Mouse (Mus musculus) small intestine, adult 10 weeks (tissue): Measurements from ENCODE around the gene Mrm3. TPM values are rescaled to one million over a fixed set of nuclear protein-coding genes. Genes with fewer than 3 reads are reported as not detected.

Experiments
- polyA plus RNA-seq: library from polyadenylated mRNA; stranded (reverse); fragments of 350-450 nt; fragmentation: Illumina TruSeq; extraction: RNeasy Lipid Tissue Mini Kit (QIAGEN cat#74804); gene quantifications from one replicate; pipeline ENCODE4 v1.2.3, GENCODE M21; 2014; ENCODE audit warnings: low replicate concordance

Gene Mrm3
- 1.5 TPM for polyA plus RNA-seq

DNA sequence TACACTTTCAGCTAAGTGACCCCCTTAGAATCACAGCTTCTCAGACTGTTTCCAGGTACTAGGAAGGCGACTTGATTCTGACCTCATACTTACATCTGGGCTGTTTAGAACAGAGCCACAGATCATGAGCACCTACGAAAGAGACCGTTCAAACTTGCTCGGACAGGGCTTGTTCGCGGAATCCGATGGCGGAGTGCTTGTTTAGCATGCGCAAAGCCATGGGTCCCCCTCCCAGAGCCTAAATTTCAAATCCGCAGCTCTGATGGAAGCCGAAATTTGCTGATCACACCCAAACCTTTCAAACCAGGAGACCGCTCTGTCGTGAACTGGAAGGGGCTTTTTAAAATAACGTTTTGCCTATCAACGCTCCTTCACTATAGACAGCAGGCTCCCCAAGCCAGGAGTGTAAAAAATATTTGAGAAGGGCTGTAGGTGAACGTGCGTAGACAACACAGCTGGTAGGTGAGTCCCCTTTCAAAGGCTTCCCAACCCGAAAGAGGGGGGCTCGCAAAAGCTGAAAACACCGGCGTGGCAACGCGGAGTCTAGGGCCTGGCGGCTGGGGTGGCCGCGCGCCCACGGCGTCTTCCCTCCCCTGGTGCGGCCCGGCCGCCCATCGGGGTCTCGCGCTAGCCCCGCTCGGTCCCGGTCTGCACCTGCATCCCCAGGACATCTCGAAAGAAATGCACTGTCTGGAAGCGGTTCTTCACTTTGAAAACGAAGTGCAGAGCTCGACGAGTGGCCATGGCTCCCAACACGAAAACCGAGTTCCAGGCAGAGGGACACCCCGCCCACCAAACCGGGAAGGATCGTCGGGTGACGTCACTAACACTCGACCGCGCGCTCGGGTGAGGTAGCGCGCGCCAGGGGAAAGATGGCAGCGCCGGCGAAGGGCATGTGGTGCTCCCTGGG lies at the start of gene Mrm3, which contains the start of gene Glod4:
Gene Mrm3, plus strand, starts transcription at position 815 of the 910 bp plus-strand sequence.
Gene Glod4, minus strand, starts transcription at position 825 of the 910 bp plus-strand sequence.

GRCm38 (mm10) chr11:76217390-76217800 lies 26.1 kb upstream of the Mrm3 start, which contains the start of the genes Dbil5 and Gemin4:
Gene Dbil5, plus strand, starts transcription at chr11:76217608.
Gene Gemin4, minus strand, starts transcription at chr11:76217664.

Other genes starting within 250 kb of the Mrm3 start
- not detected for gene 1700016K19Rik, start 243.8 kb upstream of the Mrm3 start, polyA plus RNA-seq
- 27.8 TPM for gene Rflnb, start 215.9 kb upstream of the Mrm3 start, polyA plus RNA-seq
- gene Vps53, start 64.1 kb upstream of the Mrm3 start, polyA plus RNA-seq = 40.0 TPM
- 2.5 TPM for gene Fam57a, start 64.0 kb upstream of the Mrm3 start, polyA plus RNA-seq
- gene Dbil5, start 26.1 kb upstream of the Mrm3 start, polyA plus RNA-seq = not detected
- not detected for gene Gemin4, start 26.1 kb upstream of the Mrm3 start, polyA plus RNA-seq
- 75.6 TPM for gene Glod4, start within 50 bp of the Mrm3 start, polyA plus RNA-seq
- 0.82 TPM for gene Nxn, start 155.4 kb downstream of the Mrm3 start, polyA plus RNA-seq
- 2.9 TPM for gene Timm22, start 163.2 kb downstream of the Mrm3 start, polyA plus RNA-seq